In the genomic region with DNA sequence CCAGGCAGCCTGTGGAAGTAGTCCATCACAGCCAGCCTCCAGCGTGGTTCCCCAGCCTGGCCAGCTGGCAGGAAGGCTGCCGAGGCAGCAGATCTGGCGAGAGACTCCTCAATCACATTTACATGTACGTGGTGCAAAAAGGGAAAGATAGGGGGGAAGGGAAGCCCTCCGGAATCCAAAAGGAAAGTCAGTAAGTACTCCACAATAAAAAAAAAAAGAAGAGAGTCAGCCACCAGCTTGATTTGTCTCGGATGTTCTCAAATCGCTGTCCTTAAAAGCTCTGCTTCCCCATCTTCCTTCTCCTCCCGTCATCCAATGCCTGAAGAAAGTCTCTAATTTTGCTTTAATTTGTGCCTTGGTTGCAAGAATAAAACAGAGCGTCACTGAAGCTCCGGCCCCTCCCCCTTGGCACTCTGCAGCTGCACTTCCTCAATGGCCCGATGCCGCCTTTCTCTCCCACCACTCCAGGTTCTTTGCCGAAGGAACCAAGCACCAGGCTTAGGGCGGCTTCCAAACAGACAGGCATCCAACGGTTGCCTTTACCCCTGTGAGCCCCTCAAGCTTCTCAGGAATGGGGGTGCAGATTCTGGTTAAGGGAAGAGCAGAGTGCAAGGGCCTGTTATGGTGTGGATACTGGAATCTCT, we compare ENCODE assay signal across 8 mouse cellular contexts.
DNase-seq lines count a peak whose midpoint lies in the region; ATAC-seq lines count a peak whose summit lies in the region.

No protein-coding gene starts in this region.

- WGBS in heart, embryonic 10.5 days = 18% methylated on average over 15 of the region's 15 CpGs
- 9% methylated on average over 15 of the region's 15 CpGs for WGBS in liver, embryonic 13.5 days (ENCODE audit: insufficient replicate concordance)
- WGBS in neural tube, embryonic 15.5 days = 12% methylated on average over 15 of the region's 15 CpGs

- H3K9me3 ChIP-seq in heart, embryonic 10.5 days = no peaks in the 10 kb centered on the region
- H3K9me3 ChIP-seq in liver, embryonic 13.5 days (replicated peaks) = no peaks in the 10 kb centered on the region
- no peaks in the 10 kb centered on the region for H3K9me3 ChIP-seq in neural tube, embryonic 15.5 days (replicated peaks)

- no peak overlapping the region for H3K9ac ChIP-seq in liver, embryonic 13.5 days
- peak overlapping the region; percentile 23 for H3K9ac ChIP-seq in neural tube, embryonic 15.5 days (replicated peaks)

- peaks cover 8% of the 10 kb centered on the region for H3K4me1 ChIP-seq in heart, embryonic 10.5 days
- H3K4me1 ChIP-seq in liver, embryonic 13.5 days (replicated peaks) = no peaks in the 10 kb centered on the region
- peaks cover 18% of the 10 kb centered on the region for H3K4me1 ChIP-seq in neural tube, embryonic 15.5 days

- H3K4me3 ChIP-seq in heart, embryonic 10.5 days = peak overlapping the region; percentile 43
- H3K4me3 ChIP-seq in liver, embryonic 13.5 days (replicated peaks) = 0 out of 2 replicates have a peak overlapping the region, but pooled peaks have one; percentile 4
- peak overlapping the region; percentile 25 for H3K4me3 ChIP-seq in neural tube, embryonic 15.5 days (replicated peaks)

- 0 out of 2 replicates have a peak overlapping the region, but pooled peaks have one; percentile 36 for H3K27ac ChIP-seq in heart, embryonic 10.5 days
- H3K27ac ChIP-seq in liver, embryonic 13.5 days = no peak overlapping the region
- peak overlapping the region; percentile 66 for H3K27ac ChIP-seq in neural tube, embryonic 15.5 days (replicated peaks)

- no peaks in the 10 kb centered on the region for H3K36me3 ChIP-seq in heart, embryonic 10.5 days
- H3K36me3 ChIP-seq in liver, embryonic 13.5 days = no peaks in the 10 kb centered on the region
- no peaks in the 10 kb centered on the region for H3K36me3 ChIP-seq in neural tube, embryonic 15.5 days

- H3K4me2 ChIP-seq in liver, embryonic 13.5 days = peak overlapping the region; percentile 32
- H3K4me2 ChIP-seq in neural tube, embryonic 15.5 days = peak overlapping the region; percentile 56

- peak; percentile 46 for DNase-seq in embryo, embryonic 11 days
- no peak for DNase-seq in embryo, embryonic 10 days (ENCODE audit: low spot score)
- DNase-seq in cerebellum, postnatal 25 days = peak; percentile 60 to 69
- DNase-seq in heart, embryonic 10.5 days (ENCODE audit: low spot score) = no peak
- peak; percentile 35 to 46 for DNase-seq in kidney, postnatal 25 days
- no peak for DNase-seq in liver, embryonic 13.5 days
- no peak for DNase-seq in spleen, adult 12 weeks (ENCODE audit: low spot score)

- no peak for ATAC-seq in liver, embryonic 13.5 days (ENCODE audit: low read depth)
- peak; percentile 67; the same call in 1 of the 2 replicates for ATAC-seq in neural tube, embryonic 15.5 days (ENCODE audit: low FRiP score)

- no peaks in the 10 kb centered on the region for H3K27me3 ChIP-seq in heart, embryonic 10.5 days (ENCODE audit: insufficient read depth, poor library complexity, severe bottlenecking)
- H3K27me3 ChIP-seq in liver, embryonic 13.5 days = no peaks in the 10 kb centered on the region
- H3K27me3 ChIP-seq in neural tube, embryonic 15.5 days (replicated peaks) = no peaks in the 10 kb centered on the region

Comparison
In these comparisons a context has a peak if more than half of its experiments do, and no peak if none do; other contexts are left out.
1. DNase-seq: peak in embryo, embryonic 11 days (single experiment), cerebellum, postnatal 25 days (2 of 2) and kidney, postnatal 25 days (2 of 2); none in embryo, embryonic 10 days (single experiment), heart, embryonic 10.5 days (single experiment), liver, embryonic 13.5 days (single experiment) and spleen, adult 12 weeks (single experiment).
2. Peak in every context shown above with its lines, with median percentiles within 50 percentile points of each other: H3K4me3 ChIP-seq.